9 mouse cellular contexts compared by ENCODE assay signal in the genomic region with DNA sequence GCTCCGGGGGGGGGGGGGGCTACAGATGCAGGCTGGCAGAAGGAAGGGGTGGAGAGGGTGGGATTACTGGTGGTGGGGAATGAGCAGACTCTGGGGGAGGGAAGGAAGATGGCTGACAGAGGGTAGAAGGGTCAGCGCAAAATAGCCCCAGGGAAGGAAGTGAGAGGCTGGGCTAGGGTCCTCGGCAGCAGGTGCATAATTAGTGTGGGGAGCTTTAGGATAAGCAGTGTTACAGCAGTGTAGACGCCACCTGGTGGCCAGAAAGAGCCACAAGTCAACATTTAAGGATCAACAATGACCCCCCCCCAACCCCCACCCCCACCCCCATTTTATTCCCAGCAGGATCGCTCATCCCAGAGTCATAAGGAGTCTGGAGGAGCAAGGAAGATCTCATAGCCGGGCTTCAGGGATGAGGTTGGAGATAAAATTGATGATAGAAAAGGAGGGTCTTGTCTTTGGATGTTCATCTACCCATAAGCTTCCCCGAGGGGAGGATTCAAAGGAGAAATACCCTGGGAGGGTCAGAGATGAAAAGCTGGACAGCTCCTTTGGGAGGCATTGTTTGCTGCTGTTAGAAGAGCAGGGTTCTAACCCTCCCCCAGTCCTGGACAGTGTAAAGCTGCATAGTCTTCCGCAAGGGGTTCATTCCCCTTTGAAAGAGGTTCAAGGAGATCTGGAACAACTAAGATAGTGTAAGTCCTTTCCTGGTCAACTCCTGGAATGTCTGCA. TPM values are rescaled to one million over a fixed set of nuclear protein-coding genes. Genes with fewer than 3 reads are reported as not detected.
DNase-seq lines count a peak whose midpoint lies in the region; ATAC-seq and TF ChIP-seq lines count a peak whose summit lies in the region.
"Had no signal": no experiment of that assay in that cellular context is flagged by ENCODE, and none has a peak within 500 bp of the region (broad histone marks: within the 10 kb centered on the region; RNA-seq: fewer than 3 reads in every experiment).

No protein-coding gene starts in this region.

- TF ChIP-seq CTCF in stomach, postnatal 0 days (IDR thresholded peaks at IDR 0.05; ENCODE audit: low read depth), result peak; percentile 70

- peak; percentile 58 for ATAC-seq in forebrain, embryonic 12.5 days (ENCODE audit: low FRiP score)
- no peak for ATAC-seq in stomach, postnatal 0 days (ENCODE audit: low FRiP score, low TSS enrichment)

- H3K27me3 ChIP-seq in forebrain, embryonic 12.5 days, result peaks cover 58% of the 10 kb centered on the region
- peaks cover 19% of the 10 kb centered on the region; the same call in 1 of the 2 replicates for H3K27me3 ChIP-seq in stomach, postnatal 0 days (ENCODE audit: control insufficient read depth, insufficient read depth, low read length)

- no peaks in the 10 kb centered on the region for H3K9me3 ChIP-seq in forebrain, embryonic 12.5 days
- no peaks in the 10 kb centered on the region for H3K9me3 ChIP-seq in stomach, postnatal 0 days (ENCODE audit: control insufficient read depth, low read length)

- 0 out of 2 replicates have a peak overlapping the region, but pooled peaks have one; percentile 12 for H3K9ac ChIP-seq in forebrain, embryonic 12.5 days
- no peak overlapping the region for H3K9ac ChIP-seq in stomach, postnatal 0 days (ENCODE audit: low read length)

- no peak for TF ChIP-seq EP300 in stomach, postnatal 0 days (optimal IDR thresholded peaks at IDR 0.05)

- no peak overlapping the region; the same call in 1 of the 2 replicates for H3K4me2 ChIP-seq in forebrain, embryonic 12.5 days
- H3K4me2 ChIP-seq in stomach, postnatal 0 days (replicated peaks; ENCODE audit: low read depth), result no peak overlapping the region

- WGBS in forebrain, embryonic 12.5 days, result 12% methylated on average over 8 of the region's 8 CpGs
- 18% methylated on average over 8 of the region's 8 CpGs for WGBS in stomach, postnatal 0 days

- DNase-seq in gastrocnemius, adult 18-20 months (ENCODE audit: low spot score), result peak; percentile 34
- no peak for DNase-seq in gastrocnemius, postnatal 25 days
- peak; percentile 64 for DNase-seq in right cerebral cortex, postnatal 4 days
- DNase-seq in right cerebral cortex, adult 18-20 months, result no peak
- peak; percentile 60 for DNase-seq in lung, postnatal 10 days
- DNase-seq in stomach, postnatal 0 days (ENCODE audit: low spot score), result no peak
- no peak for DNase-seq in gastrocnemius, adult 8-10 months (ENCODE audit: low spot score in 2 of 2)

- H3K4me3 ChIP-seq in forebrain, embryonic 12.5 days (replicated peaks), result 0 out of 2 replicates have a peak overlapping the region, but pooled peaks have one; percentile 4
- H3K4me3 ChIP-seq in stomach, postnatal 0 days (ENCODE audit: low read depth, low read length), result no peak overlapping the region

- peaks cover 56% of the 10 kb centered on the region for H3K4me1 ChIP-seq in forebrain, embryonic 12.5 days
- H3K4me1 ChIP-seq in stomach, postnatal 0 days (replicated peaks; ENCODE audit: control insufficient read depth, insufficient read depth), result no peaks in the 10 kb centered on the region; the same call in 1 of the 2 replicates

- H3K27ac ChIP-seq in forebrain, embryonic 12.5 days, result peak overlapping the region; percentile 70; the same call in 1 of the 2 replicates
- H3K27ac ChIP-seq in stomach, postnatal 0 days (replicated peaks), result no peak overlapping the region
- H3K27ac ChIP-seq: macrophage had no signal

- peaks cover 32% of the 10 kb centered on the region for H3K36me3 ChIP-seq in forebrain, embryonic 12.5 days (replicated peaks)
- peaks cover 15% of the 10 kb centered on the region for H3K36me3 ChIP-seq in stomach, postnatal 0 days (ENCODE audit: control insufficient read depth, insufficient read depth, low read length)

RNA-seq across cellular contexts. Expression of a gene that starts 2.4 kb away (rescaled TPM):
- total RNA-seq in gastrocnemius, adult 18-20 months (2021), result under 1 TPM; 0.14 to 0.36 TPM
- under 1 TPM; 0.26 to 0.32 TPM for total RNA-seq in gastrocnemius, postnatal 25 days (2021)
- polyA plus RNA-seq in forebrain, embryonic 12.5 days (2016; fragmentation: Nextera tagmentation; extraction: Ambion mirVana), result 60.0 and 62.4 TPM in 2 replicates
- polyA plus RNA-seq in stomach, postnatal 0 days (2015; fragmentation: Nextera tagmentation; extraction: Ambion mirVana), result 2.7 and 4.0 TPM in 2 replicates
- total RNA-seq in gastrocnemius, adult 8-10 months (2022), result under 1 TPM in 2 of 4 experiments, not detected in 2; 0.16 to 0.27 TPM
- polyA plus RNA-seq: macrophage had no signal

RNA-seq across cellular contexts. Expression of a gene that starts 14.5 kb away (rescaled TPM):
- 10 to 100 TPM; 25.8 to 25.9 TPM for total RNA-seq in gastrocnemius, adult 18-20 months (2021)
- 10 to 100 TPM; 24.9 to 26.6 TPM for total RNA-seq in gastrocnemius, postnatal 25 days (2021)
- 103 and 105 TPM in 2 replicates for polyA plus RNA-seq in forebrain, embryonic 12.5 days (2016; fragmentation: Nextera tagmentation; extraction: Ambion mirVana)
- 38.9 and 40.9 TPM in 2 replicates for polyA plus RNA-seq in stomach, postnatal 0 days (2015; fragmentation: Nextera tagmentation; extraction: Ambion mirVana)
- 10 to 100 TPM; 20.3 to 23.0 (median 22.8) TPM for total RNA-seq in gastrocnemius, adult 8-10 months (2022)

RNA-seq across cellular contexts. Expression of a gene that starts 22.0 kb away (rescaled TPM):
- total RNA-seq in gastrocnemius, adult 18-20 months (2021), result 10 to 100 TPM; 10.1 to 13.7 TPM
- total RNA-seq in gastrocnemius, postnatal 25 days (2021), result 10 to 100 TPM; 11.4 to 15.1 TPM
- polyA plus RNA-seq in forebrain, embryonic 12.5 days (2016; fragmentation: Nextera tagmentation; extraction: Ambion mirVana), result 5.9 and 9.0 TPM in 2 replicates
- polyA plus RNA-seq in stomach, postnatal 0 days (2015; fragmentation: Nextera tagmentation; extraction: Ambion mirVana), result 58.2 and 72.8 TPM in 2 replicates
- 10 to 100 TPM in 1 of 4 experiments, 1 to 10 TPM in 3; 4.6 to 11.1 (median 7.6) TPM for total RNA-seq in gastrocnemius, adult 8-10 months (2022)
- polyA plus RNA-seq: macrophage had no signal

RNA-seq across cellular contexts. Expression of a gene that starts 35.3 kb away (rescaled TPM):
- 100 to 1,000 TPM; 381 to 402 TPM for total RNA-seq in gastrocnemius, adult 18-20 months (2021)
- 100 to 1,000 TPM; 308 to 367 TPM for total RNA-seq in gastrocnemius, postnatal 25 days (2021)
- polyA plus RNA-seq in forebrain, embryonic 12.5 days (2016; fragmentation: Nextera tagmentation; extraction: Ambion mirVana), result 1.2 and 1.8 TPM in 2 replicates
- 0.23 and 0.40 TPM in 2 replicates for polyA plus RNA-seq in stomach, postnatal 0 days (2015; fragmentation: Nextera tagmentation; extraction: Ambion mirVana)
- 100 to 1,000 TPM; 386 to 447 (median 408) TPM for total RNA-seq in gastrocnemius, adult 8-10 months (2022)

Comparison
In these comparisons a context has a peak if more than half of its experiments do, and no peak if none do; other contexts are left out.
1. DNase-seq: peak in gastrocnemius, adult 18-20 months (single experiment), right cerebral cortex, postnatal 4 days (single experiment) and lung, postnatal 10 days (single experiment); none in gastrocnemius, postnatal 25 days (single experiment), right cerebral cortex, adult 18-20 months (single experiment), stomach, postnatal 0 days (single experiment) and gastrocnemius, adult 8-10 months (0 of 2).